Mouse (Mus musculus): ENCODE measurements around the gene Ttll11.

DNA sequence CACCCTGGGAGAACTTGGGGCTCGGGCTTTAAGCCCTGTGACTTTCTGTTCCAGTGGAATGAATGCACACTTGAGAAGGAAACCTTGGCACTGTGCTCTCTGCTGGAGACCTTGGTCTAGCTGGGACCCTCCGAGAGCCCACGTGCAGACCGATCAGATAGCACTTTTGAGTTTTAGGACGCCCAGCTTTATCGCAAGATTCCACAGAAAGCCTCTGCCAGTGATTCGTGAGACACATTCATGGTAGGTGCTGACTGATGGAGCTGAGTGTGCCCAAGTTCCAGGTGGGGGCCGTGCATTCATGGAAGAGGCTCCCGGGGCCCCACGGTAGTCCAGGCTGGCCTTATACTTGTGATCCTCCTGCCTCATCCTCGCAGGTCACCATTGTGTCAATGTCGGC, 210.3 kb downstream of the Ttll11 start:
- TF ChIP-seq CTCF (IDR thresholded peaks at IDR 0.05; ENCODE audit: borderline replicate concordance, control insufficient read depth, extremely low read depth, insufficient read depth, low read length, poor library complexity) (no peak), POLR2A (IDR thresholded peaks at IDR 0.05; ENCODE audit: control insufficient read depth, extremely low read depth, insufficient read depth, low read length, poor library complexity) (no peak)
